Mouse (Mus musculus) embryonic facial prominence, embryonic 12.5 days (tissue): ENCODE measurements at regions not wholly inside any gene's neighbourhood (a gene's known extent, or its start where the extent isn't known, plus 50 kb on each side); places are given as distances from the start of the nearest gene placed in this dataset.

ENCODE experiments used
- ATAC-seq: fragments of 200-750 bp; cut with Nextera tagmentation; 2 replicates; pipeline ENCODE4 v1.8.0; 2017; ENCODE audit not compliant: insufficient number of reproducible peaks, insufficient read depth, low FRiP score, low TSS enrichment
- H3K27ac ChIP-seq: fragments of 300-500 bp; sonication (generic); 2 replicates; pipeline ENCODE4 v1.5.1; 2016; ENCODE audit warnings: mild to moderate bottlenecking
- H3K27me3 ChIP-seq: fragments of 300-500 bp; sonication (generic); 2 replicates; pipeline ENCODE4 v1.6.1; 2016; ENCODE audit warnings: mild to moderate bottlenecking, moderate library complexity
- H3K36me3 ChIP-seq: fragments of 300-500 bp; sonication (generic); 2 replicates; pipeline ENCODE4 v1.6.1; 2016; ENCODE audit warnings: mild to moderate bottlenecking
- H3K4me1 ChIP-seq: fragments of 300-500 bp; sonication (generic); 2 replicates; pipeline ENCODE4 v1.6.1; 2016
- H3K4me2 ChIP-seq: fragments of 300-500 bp; sonication (generic); replicated peaks from 2 replicates; pipeline ENCODE4 v1.6.1; 2016; ENCODE audit warnings: mild to moderate bottlenecking, moderate library complexity
- H3K4me3 ChIP-seq: fragments of 300-500 bp; sonication (generic); 2 replicates; pipeline ENCODE4 v1.5.1; 2016; ENCODE audit warnings: mild to moderate bottlenecking
- H3K9ac ChIP-seq: fragments of 300-500 bp; sonication (generic); 2 replicates; pipeline ENCODE4 v1.6.1; 2016; ENCODE audit warnings: mild to moderate bottlenecking, moderate library complexity
- H3K9me3 ChIP-seq: fragments of 300-500 bp; sonication (generic); 2 replicates; pipeline ENCODE4 v1.6.1; 2016; ENCODE audit warnings: mild to moderate bottlenecking, moderate library complexity
- WGBS: fragments of 180-500 bp; shearing (Covaris S2); methylation state at CpG from one replicate; pipeline ENCODE4 v1.1.7; 2016; 5-methylcytosine and 5-hydroxymethylcytosine counted together

DNA sequence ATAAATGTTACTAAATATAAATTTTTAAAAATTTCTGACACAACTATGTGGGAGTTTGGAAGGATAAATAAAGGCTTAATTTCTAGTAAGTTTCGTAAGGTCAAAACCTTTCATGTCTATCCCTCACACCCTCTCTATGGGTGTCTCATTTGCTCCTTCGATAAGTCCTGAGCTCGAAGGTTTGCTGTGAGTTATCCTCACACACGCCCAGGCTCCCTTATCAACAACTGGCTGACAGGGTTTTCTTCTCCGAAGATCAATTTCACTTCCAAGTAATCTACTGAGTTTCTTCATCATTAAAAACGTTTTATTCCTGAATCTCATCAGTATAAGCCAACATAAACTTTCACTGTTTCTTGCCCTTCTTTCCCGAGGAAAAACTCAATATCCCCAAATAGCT is 416.0 kb upstream of the Nudt12 start:
- H3K9ac ChIP-seq, result no peak overlapping the region
- no peak overlapping the region for H3K4me2 ChIP-seq
- H3K4me3 ChIP-seq, result no peak overlapping the region
- H3K36me3 ChIP-seq, result no peaks in the 10 kb centered on the region
- no peak for ATAC-seq
- no peaks in the 10 kb centered on the region for H3K4me1 ChIP-seq
- no peaks in the 10 kb centered on the region for H3K27me3 ChIP-seq
- no peaks in the 10 kb centered on the region for H3K9me3 ChIP-seq
- no peak overlapping the region for H3K27ac ChIP-seq
- 63% methylated on average over 7 of the region's 7 CpGs for WGBS

DNA sequence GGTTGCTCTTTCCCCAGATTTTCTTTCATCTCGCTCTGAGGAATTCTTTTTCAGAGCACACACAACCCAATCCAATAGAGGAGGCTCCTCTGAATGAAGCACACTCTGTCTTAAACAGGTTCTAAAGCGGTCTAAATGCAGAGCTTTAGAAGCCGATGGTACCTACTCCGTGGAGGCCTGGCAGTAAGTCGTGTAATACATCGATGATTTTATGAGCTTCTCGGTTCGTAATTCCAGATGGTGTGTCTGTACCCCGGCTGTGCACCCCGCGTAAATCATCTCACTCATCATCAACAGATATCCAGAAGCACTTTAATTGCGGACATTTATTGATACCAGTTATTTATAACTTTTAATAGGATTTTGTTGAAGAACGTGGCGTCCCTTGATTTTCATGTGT is 408.3 kb upstream of the Nudt12 start:
- ATAC-seq, result no peak
- WGBS, result 78% methylated on average over 14 of the region's 14 CpGs

DNA sequence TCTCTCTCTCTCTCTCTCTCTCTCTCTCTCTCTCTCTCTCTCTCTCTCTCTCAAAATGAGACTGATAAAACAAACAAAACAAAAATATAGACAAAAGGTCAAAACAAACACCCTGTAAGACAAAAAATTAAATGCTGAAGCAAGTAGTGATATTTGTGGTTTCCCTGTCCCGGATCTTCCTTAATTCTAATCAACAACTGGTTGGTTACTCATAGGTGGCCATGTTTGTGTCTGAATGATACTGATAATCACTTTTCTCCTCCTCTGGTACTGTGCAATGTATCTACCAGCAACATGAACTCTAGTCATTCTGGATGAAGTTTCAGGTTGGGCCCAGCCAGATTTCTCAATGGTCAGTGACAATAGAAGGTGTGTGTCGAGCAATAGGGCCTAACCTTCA is 396.1 kb upstream of the Nudt12 start:
- Histone ChIP-seq H3K9me3 (no peaks in the 10 kb centered on the region), H3K27me3 (no peaks in the 10 kb centered on the region), H3K4me3 (no peak overlapping the region), H3K4me1 (no peaks in the 10 kb centered on the region), H3K27ac (no peak overlapping the region), H3K4me2 (no peak overlapping the region), H3K36me3 (no peaks in the 10 kb centered on the region), H3K9ac (no peak overlapping the region)
- ATAC-seq, result no peak
- 84% methylated on average over 2 of the region's 2 CpGs for WGBS

More for the DNA sequence above, 408.3 kb upstream of the Nudt12 start:
- H3K9ac ChIP-seq, result no peak overlapping the region
- H3K27me3 ChIP-seq, result no peaks in the 10 kb centered on the region
- no peak overlapping the region for H3K4me3 ChIP-seq
- H3K4me2 ChIP-seq, result no peak overlapping the region
- H3K9me3 ChIP-seq, result no peaks in the 10 kb centered on the region
- H3K27ac ChIP-seq, result no peak overlapping the region
- no peaks in the 10 kb centered on the region for H3K36me3 ChIP-seq
- H3K4me1 ChIP-seq, result no peaks in the 10 kb centered on the region

DNA sequence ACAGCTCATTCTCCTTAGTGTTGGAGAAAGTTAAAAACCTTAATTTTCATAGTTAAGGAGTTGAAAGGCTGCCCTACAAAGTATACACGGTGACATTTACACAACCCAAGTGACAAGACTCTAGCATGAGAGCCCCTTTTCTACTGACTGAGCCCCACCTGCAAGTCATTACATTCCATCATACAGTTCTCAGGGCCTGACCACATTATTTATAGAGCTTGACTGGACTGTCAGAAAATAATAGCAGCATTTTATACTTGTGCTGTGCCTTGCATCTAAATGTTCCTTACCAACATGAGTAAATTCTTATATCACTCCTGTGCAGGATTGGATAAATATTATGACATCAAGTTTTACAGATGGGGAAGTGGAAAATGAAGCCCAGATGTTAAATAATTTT is 391.4 kb upstream of the Nudt12 start:
- Histone ChIP-seq H3K27me3 (no peaks in the 10 kb centered on the region), H3K9me3 (no peaks in the 10 kb centered on the region), H3K9ac (no peak overlapping the region), H3K36me3 (no peaks in the 10 kb centered on the region), H3K4me3 (no peak overlapping the region), H3K4me2 (no peak overlapping the region), H3K27ac (no peak overlapping the region), H3K4me1 (no peaks in the 10 kb centered on the region)
- 50% methylated on average over 1 of the region's 1 CpGs for WGBS
- peak; percentile 22; the same call in 1 of the 2 replicates for ATAC-seq

DNA sequence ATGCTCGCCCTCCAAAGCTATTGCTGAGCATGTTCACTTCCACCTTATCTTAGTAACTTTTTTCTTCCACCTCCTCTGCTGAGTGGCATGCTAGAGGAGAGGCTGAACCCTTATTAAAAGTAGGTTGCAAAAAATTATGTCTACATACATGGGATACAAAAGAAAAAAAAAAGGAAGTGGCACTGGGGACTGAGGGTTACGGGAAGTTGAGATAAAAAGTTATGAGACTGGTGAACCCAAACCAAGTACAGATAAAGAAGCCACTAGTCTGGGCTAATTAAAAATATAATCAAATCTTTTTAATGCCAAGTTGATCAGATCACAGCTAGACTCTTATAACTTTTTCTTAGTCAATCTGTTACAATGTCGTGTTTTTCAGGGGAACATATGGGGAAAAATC is 384.2 kb upstream of the Nudt12 start:
- Histone ChIP-seq H3K4me3 (no peak overlapping the region), H3K9ac (no peak overlapping the region), H3K9me3 (no peaks in the 10 kb centered on the region), H3K4me1 (no peaks in the 10 kb centered on the region), H3K27me3 (no peaks in the 10 kb centered on the region), H3K27ac (no peak overlapping the region), H3K36me3 (no peaks in the 10 kb centered on the region), H3K4me2 (no peak overlapping the region)
- ATAC-seq, result no peak
- 87% methylated on average over 3 of the region's 3 CpGs for WGBS

DNA sequence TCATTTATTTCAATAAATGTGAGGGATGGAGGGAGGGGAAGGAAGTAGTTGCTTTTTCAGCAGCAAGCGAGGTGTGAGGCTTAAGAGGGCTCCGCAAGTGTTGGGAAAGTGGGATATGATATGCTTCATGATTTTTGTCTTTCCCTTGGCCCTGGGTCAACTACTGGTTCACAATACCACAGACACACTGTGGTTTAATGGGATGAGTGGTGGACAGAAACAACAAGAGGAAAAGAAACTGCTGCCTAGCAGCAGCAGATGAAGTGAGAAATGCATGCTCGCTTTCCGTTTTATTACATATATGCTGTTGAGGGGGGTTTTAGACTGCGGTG is 369.9 kb upstream of the Nudt12 start:
- no peak for ATAC-seq
- H3K4me3 ChIP-seq, result no peak overlapping the region
- H3K36me3 ChIP-seq, result no peaks in the 10 kb centered on the region
- H3K27me3 ChIP-seq, result no peaks in the 10 kb centered on the region
- no peak overlapping the region for H3K4me2 ChIP-seq
- no peak overlapping the region for H3K9ac ChIP-seq
- 88% methylated on average over 5 of the region's 5 CpGs for WGBS
- H3K4me1 ChIP-seq, result no peaks in the 10 kb centered on the region
- no peak overlapping the region for H3K27ac ChIP-seq
- no peaks in the 10 kb centered on the region for H3K9me3 ChIP-seq

DNA sequence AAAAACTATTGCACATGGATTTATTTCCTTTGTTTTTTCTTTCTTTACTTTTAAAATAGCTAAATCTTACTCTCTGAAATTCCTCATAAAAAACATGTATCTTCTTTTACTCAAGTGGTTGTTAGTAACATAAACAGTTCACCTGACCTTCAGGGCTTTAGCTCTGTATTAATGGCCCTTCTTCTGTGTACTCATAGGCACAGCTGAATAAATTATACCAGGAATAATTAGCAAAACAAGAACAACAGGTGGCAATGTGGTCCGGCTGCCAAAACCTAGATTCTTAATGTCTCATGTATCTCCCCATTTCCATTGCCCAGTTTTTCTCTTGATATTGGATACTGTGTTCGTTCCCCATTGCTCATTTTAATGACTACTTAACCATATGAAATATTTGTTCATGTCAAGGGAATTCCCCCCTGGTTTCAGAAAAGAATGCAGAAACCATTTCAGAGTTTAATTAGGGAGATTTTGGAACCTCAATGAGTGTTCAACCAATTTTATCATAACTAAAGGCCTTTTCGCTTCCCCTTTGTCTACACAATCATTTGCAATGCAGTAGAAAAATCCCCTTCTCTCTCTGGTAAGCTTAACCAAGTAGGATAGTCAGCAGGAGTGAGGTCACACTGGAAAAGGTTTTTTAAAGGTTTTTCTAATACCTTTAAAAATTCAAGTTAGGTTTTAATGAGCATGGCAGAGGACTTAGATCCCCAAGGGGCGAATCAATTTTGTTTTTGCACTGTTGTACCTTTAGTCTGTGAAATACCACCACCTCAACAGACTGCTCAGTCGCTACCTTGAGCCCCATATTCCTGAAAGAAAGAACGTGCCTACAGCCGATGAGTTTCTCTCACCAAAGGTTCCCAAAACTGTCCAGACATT is 369.3 kb upstream of the Nudt12 start:
- no peaks in the 10 kb centered on the region for H3K9me3 ChIP-seq
- no peaks in the 10 kb centered on the region for H3K27me3 ChIP-seq
- ATAC-seq, result no peak
- no peak overlapping the region for H3K9ac ChIP-seq
- H3K4me1 ChIP-seq, result no peaks in the 10 kb centered on the region
- H3K4me3 ChIP-seq, result no peak overlapping the region
- H3K27ac ChIP-seq, result no peak overlapping the region
- no peaks in the 10 kb centered on the region for H3K36me3 ChIP-seq
- WGBS, result 63% methylated on average over 7 of the region's 7 CpGs
- H3K4me2 ChIP-seq, result no peak overlapping the region

DNA sequence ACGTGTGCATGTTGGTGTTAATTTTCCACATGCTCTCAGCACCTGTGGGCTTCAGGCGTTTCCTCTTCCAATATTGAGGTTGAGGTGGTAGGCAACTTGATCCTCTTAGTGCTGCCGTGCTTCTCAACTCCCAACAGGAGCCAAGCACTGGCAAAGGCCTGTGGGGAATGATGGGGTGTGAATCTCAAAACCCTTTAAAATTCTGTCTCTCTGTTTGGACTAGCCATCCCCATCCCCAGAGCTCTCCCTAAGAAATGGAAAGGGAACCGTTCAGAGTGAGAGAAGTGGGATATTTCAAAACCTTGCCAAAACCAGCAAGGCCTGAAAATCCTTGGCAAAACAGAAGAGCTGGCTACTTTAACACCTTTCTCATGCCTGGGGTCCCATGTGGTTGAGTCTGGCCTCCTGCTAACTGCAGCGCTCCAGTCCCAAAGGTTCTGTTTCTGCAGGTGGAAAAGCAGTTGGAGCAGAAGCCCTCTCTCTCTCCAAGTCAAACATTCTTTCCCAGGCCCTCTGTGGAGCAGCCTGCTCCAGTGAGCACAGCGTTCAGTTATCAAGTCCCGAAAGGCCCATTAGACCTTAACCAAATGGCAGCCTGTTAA is 360.4 kb upstream of the Nudt12 start:
- 43% methylated on average over 7 of the region's 7 CpGs for WGBS
- no peak overlapping the region for H3K27ac ChIP-seq
- no peak overlapping the region for H3K9ac ChIP-seq

DNA sequence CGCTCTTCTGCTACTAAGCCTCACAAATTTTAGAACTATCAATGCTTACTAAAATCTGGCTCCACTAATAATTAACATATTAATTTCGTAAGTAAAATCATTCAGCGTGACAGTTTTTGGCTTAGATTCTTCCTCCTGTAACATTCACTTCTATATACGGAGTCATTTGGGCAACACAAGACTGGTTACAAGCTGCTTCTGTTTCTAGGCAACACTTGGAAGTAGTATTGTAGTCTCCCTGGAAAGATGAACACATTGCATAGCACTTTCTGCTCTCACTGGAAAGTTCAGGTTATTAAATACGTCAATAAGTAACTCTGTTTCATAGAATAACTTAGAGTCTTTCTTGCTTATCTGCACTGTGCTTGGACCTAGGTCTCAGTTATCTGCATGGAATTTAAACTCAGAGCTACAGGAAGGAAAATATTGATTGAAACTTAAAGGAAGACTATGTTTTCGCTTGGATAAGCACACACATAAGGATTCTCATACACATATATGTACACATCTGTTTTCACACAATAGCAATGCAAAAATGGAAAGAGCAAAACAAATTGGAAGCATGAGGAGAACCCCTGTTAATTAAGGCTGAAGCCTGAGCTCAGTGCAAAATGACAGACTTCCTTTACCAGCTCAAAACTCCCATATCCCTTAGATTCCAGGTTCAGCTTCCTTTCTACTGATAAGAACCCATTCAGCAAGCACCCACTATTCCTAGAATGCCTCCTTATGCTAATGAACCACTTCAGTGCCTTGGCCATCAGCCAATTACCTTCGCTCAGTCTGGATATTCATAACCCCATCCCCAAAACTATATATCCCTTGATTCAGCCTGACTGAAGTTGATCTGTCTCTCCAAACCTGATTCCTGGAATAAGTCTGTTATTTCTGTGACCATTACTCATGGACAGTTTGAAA is 356.7 kb upstream of the Nudt12 start:
- Histone ChIP-seq H3K9me3 (no peaks in the 10 kb centered on the region), H3K4me1 (peaks cover 5% of the 10 kb centered on the region; the same call in 1 of the 2 replicates), H3K4me2 (no peak overlapping the region), H3K27ac (no peak overlapping the region), H3K9ac (no peak overlapping the region), H3K4me3 (no peak overlapping the region), H3K36me3 (no peaks in the 10 kb centered on the region), H3K27me3 (no peaks in the 10 kb centered on the region)
- ATAC-seq, result no peak
- WGBS, result 88% methylated on average over 7 of the region's 7 CpGs

More for the DNA sequence above, 360.4 kb upstream of the Nudt12 start:
- H3K27me3 ChIP-seq, result no peaks in the 10 kb centered on the region
- peaks cover 4% of the 10 kb centered on the region; the same call in 1 of the 2 replicates for H3K4me1 ChIP-seq
- no peaks in the 10 kb centered on the region for H3K36me3 ChIP-seq
- H3K4me2 ChIP-seq, result no peak overlapping the region
- no peaks in the 10 kb centered on the region for H3K9me3 ChIP-seq
- no peak overlapping the region for H3K4me3 ChIP-seq
- no peak for ATAC-seq

DNA sequence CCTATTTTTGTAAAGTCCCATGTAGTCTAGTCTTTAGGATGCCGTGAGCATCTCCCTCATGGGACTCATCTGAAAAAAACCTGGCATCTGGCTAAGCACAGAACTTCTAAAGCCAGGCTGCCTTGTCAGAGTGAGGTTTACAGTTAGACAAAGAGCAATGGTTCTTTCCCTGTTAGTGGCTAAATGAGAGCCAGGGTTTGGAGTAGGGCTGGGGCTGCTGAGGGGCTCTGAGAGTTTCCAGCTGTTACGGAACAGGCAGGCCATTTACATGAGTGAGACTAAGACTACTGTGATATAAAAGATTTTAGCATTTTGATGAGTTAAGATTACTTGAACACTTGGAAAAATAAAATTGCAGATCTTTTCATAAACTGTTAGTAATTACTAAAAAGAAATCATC is 352.2 kb upstream of the Nudt12 start:
- Histone ChIP-seq H3K4me3 (no peak overlapping the region), H3K4me1 (peaks cover 5% of the 10 kb centered on the region; the same call in 1 of the 2 replicates), H3K9ac (no peak overlapping the region), H3K36me3 (no peaks in the 10 kb centered on the region), H3K27ac (no peak overlapping the region), H3K9me3 (no peaks in the 10 kb centered on the region), H3K4me2 (no peak overlapping the region), H3K27me3 (no peaks in the 10 kb centered on the region)
- ATAC-seq, result no peak
- 24% methylated on average over 2 of the region's 2 CpGs for WGBS

DNA sequence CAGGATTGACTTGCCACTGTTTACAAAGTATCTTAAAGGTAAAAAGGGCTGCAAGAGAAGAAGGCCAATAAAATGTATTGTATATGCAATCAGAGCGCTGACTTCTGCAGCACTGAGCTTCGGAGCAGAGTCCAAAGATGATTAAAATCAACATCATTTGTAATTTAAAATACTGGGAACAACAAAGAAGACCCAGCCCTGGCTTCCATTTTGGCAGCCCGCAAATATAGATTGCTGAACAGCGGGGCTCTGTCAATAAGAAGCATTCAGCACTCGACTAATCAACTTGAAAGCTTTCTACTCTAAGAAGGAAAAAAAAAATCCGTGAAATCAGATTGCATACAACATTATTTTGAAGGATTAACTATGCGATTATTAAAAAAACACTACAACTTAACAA is 348.9 kb upstream of the Nudt12 start:
- H3K4me3 ChIP-seq, result no peak overlapping the region
- no peak overlapping the region for H3K27ac ChIP-seq
- no peaks in the 10 kb centered on the region for H3K9me3 ChIP-seq
- H3K9ac ChIP-seq, result no peak overlapping the region
- H3K4me2 ChIP-seq, result no peak overlapping the region
- 57% methylated on average over 7 of the region's 7 CpGs for WGBS
- H3K36me3 ChIP-seq, result no peaks in the 10 kb centered on the region
- H3K27me3 ChIP-seq, result no peaks in the 10 kb centered on the region
- no peak for ATAC-seq
- H3K4me1 ChIP-seq, result no peaks in the 10 kb centered on the region; the same call in 1 of the 2 replicates
